Mouse (Mus musculus) heart, embryonic 10.5 days (tissue): ENCODE measurements around the gene Mpg. TPM values are rescaled to one million over a fixed set of nuclear protein-coding genes. Genes with fewer than 3 reads are reported as not detected.

Experiments used
- DNase-seq: peaks from one replicate; pipeline ENCODE4 v3.0.0-alpha.2; 2017; ENCODE audit warnings: low spot score
- H3K27ac ChIP-seq: fragments of 300-500 bp; sonication (generic); 2 replicates; pipeline ENCODE4 v1.5.1; 2016; ENCODE audit warnings: mild to moderate bottlenecking
- H3K27me3 ChIP-seq: fragments of 300-500 bp; sonication (generic); 2 replicates; pipeline ENCODE4 v1.6.1; 2016; ENCODE audit warnings: mild to moderate bottlenecking; ENCODE audit not compliant: poor library complexity, insufficient read depth, severe bottlenecking
- H3K36me3 ChIP-seq: fragments of 300-500 bp; sonication (generic); 2 replicates; pipeline ENCODE4 v1.6.1; 2016; ENCODE audit warnings: mild to moderate bottlenecking, moderate library complexity
- H3K4me1 ChIP-seq: fragments of 300-500 bp; sonication (generic); 2 replicates; pipeline ENCODE4 v1.6.1; 2016; ENCODE audit warnings: mild to moderate bottlenecking
- H3K4me3 ChIP-seq: fragments of 300-500 bp; sonication (generic); 2 replicates; pipeline ENCODE4 v1.5.1; 2016; ENCODE audit warnings: mild to moderate bottlenecking, moderate library complexity
- H3K9me3 ChIP-seq: fragments of 300-500 bp; sonication (generic); 2 replicates; pipeline ENCODE4 v1.6.1; 2016; ENCODE audit warnings: mild to moderate bottlenecking, moderate library complexity
- WGBS: fragments of 180-500 bp; shearing (Covaris S2); methylation state at CpG from one replicate; pipeline ENCODE4 v1.1.7; 2016; 5-methylcytosine and 5-hydroxymethylcytosine counted together
- polyA plus RNA-seq: library from polyadenylated mRNA; unstranded; fragments of >200 nt; fragmentation: Nextera tagmentation; extraction: Ambion mirVana; gene quantifications from 2 replicates; pipeline ENCODE4 v1.2.1, GENCODE M21; 2016

Mpg gene
- 21.3 and 26.3 TPM in 2 replicates for polyA plus RNA-seq

DNA sequence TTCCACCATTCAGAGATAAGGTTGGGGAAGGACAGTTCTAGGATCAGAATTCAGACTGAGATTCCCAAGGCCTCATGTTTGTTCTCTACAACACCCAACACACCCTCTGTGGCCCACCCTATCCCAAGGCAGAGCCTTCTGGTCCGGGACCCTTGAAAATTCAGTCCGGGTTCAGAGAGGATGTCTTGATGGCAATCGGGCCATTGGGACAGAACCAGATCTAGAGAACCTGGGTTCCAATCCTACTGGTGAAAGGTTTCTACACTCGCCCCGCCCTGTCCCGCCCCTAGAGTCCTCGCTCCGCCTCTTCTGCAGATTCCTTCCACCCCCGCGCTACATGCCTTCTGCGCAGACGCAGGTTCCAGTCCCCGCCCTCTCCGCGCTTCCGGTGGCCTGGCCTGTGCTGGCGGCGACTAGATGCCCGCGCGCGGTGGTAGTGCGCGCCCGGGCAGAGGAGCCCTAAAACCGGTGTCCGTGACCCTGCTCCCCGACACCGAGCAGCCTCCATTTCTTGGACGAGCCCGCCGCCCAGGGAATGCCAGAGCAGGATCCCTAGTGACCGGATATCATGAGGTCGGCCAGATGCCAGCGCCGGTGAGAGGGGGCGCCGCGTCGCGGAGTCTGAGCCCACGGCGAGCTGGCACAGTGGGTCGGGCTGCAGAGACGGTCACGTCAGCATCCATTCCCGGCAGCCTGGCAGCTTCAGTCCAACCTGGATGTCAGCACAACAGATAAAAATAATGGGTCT, at the start of gene Mpg:
Gene Mpg, plus strand, starts transcription at position 382 of the 748 bp plus-strand sequence.
- peak; percentile 95 for DNase-seq
- Histone ChIP-seq H3K9me3 (no peaks in the 10 kb centered on the region), H3K4me3 (peak within 1 kb of the TSS; percentile 71), H3K27ac (peak within 1 kb of the TSS; percentile 93), H3K36me3 (peaks cover 32% of the 10 kb centered on the region), H3K4me1 (peaks cover 59% of the 10 kb centered on the region), H3K27me3 (0 out of 2 replicates have a peak, but pooled peaks cover 5% of the 10 kb centered on the region)
- 3% methylated on average over 47 of the region's 47 CpGs for WGBS

- peak; percentile 51 for DNase-seq
- Histone ChIP-seq H3K27me3 (peaks cover 5% of the 10 kb centered on the region; the same call in 1 of the 2 replicates), H3K4me1 (no peaks in the 10 kb centered on the region), H3K9me3 (no peaks in the 10 kb centered on the region), H3K4me3 (no peak overlapping the region), H3K27ac (no peak overlapping the region), H3K36me3 (no peaks in the 10 kb centered on the region)
- 73% methylated on average over 1 of the region's 1 CpGs for WGBS
Observed at GRCm38 (mm10) chr11:32178506-32178905, 47.8 kb upstream of the Mpg start.

GRCm38 (mm10) chr11:32181246-32181645, 45.1 kb upstream of the Mpg start:
- peaks cover 5% of the 10 kb centered on the region for H3K27me3 ChIP-seq
- no peaks in the 10 kb centered on the region for H3K4me1 ChIP-seq
- H3K9me3 ChIP-seq, result no peaks in the 10 kb centered on the region
- no peak overlapping the region for H3K4me3 ChIP-seq
- H3K27ac ChIP-seq, result no peak overlapping the region
- WGBS, result 77% methylated on average over 4 of the region's 4 CpGs
- no peaks in the 10 kb centered on the region for H3K36me3 ChIP-seq
- peak; percentile 54 for DNase-seq

DNA sequence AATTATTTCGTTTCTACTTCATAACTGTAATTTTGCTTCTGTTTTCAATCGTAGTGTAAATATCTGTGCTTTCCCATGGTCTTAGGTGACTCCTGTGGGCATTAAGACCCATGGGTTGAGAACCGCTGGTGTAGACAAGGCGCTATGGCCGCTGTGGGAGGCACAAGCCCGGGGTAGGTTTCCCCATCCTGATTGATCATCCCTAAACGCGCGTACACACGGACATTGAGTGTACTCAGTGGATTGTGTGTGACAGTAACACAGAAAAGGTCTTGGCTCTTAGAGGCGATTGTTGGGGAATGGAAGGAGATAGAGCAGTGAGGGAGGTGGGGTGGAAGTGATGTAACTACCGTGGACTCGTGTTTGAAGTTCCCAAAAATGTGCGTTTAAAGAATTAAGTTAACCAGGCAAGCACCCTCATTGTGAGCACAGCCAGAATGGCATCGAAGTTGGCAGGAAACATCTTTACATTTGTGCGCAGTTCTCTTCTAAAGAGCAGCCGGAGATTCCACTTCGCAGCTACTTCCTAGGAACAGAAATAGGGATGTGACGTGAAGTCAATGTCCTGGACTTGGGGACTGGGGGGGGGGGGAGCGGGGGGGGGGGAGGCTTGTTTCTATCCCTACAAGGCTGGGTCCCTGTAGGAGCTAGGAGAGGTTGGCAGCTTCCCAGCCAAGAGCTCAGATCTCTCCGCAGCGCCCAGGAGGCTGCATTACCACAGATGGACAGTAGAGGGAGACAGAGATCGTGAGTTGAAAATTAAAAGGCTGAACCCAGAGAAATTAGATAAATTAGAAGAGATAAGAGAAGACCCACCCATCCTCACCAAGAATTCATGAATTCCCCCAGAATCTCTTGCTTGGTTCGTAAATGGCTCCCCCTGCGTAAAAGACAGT, 44.1 kb upstream of the Mpg start:
- WGBS, result 47% methylated on average over 24 of the region's 25 CpGs

GRCm38 (mm10) chr11:32184469-32184868, 41.8 kb upstream of the Mpg start:
- no peaks in the 10 kb centered on the region for H3K36me3 ChIP-seq
- WGBS, result 87% methylated on average over 8 of the region's 8 CpGs
- peak; percentile 45 for DNase-seq
- H3K4me3 ChIP-seq, result no peak overlapping the region
- H3K27ac ChIP-seq, result no peak overlapping the region
- peaks cover 5% of the 10 kb centered on the region for H3K27me3 ChIP-seq
- no peaks in the 10 kb centered on the region for H3K4me1 ChIP-seq
- no peaks in the 10 kb centered on the region for H3K9me3 ChIP-seq

More for the DNA sequence above, 44.1 kb upstream of the Mpg start:
- H3K27me3 ChIP-seq, result peaks cover 5% of the 10 kb centered on the region
- H3K4me3 ChIP-seq, result no peak overlapping the region
- H3K4me1 ChIP-seq, result no peaks in the 10 kb centered on the region
- H3K27ac ChIP-seq, result no peak overlapping the region
- DNase-seq, result peak; percentile 76
- no peaks in the 10 kb centered on the region for H3K9me3 ChIP-seq
- H3K36me3 ChIP-seq, result no peaks in the 10 kb centered on the region

- peaks cover 15% of the 10 kb centered on the region for H3K27me3 ChIP-seq
- no peaks in the 10 kb centered on the region for H3K9me3 ChIP-seq
- no peaks in the 10 kb centered on the region for H3K36me3 ChIP-seq
- DNase-seq, result no peak
- H3K4me1 ChIP-seq, result peaks cover 12% of the 10 kb centered on the region
- no peak overlapping the region for H3K4me3 ChIP-seq
- no peak overlapping the region for H3K27ac ChIP-seq
- WGBS, result 79% methylated on average over 3 of the region's 3 CpGs
Observed at GRCm38 (mm10) chr11:32186031-32186430, 40.3 kb upstream of the Mpg start.

DNA sequence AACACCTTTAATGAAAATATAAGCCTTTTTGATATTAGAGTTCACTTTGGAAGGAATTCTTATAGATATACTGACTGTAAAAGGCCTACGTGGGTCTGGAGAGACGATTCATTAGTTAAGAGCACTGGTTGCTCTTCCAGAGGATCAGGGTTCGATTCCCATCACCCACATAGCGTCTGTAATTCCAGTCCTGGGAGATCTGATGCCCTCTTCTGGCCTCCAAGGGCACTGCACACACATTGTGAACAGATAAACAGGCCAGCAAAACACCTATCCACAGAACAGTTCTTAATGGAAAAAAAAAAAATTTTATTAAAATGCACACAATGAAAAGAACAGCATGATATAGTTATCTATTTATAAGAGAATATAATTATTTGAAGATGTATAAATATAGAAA, 39.0 kb upstream of the Mpg start:
- no peak overlapping the region for H3K27ac ChIP-seq
- no peaks in the 10 kb centered on the region for H3K9me3 ChIP-seq
- H3K4me3 ChIP-seq, result no peak overlapping the region
- WGBS, result 85% methylated on average over 4 of the region's 4 CpGs
- H3K27me3 ChIP-seq, result peaks cover 10% of the 10 kb centered on the region
- peaks cover 16% of the 10 kb centered on the region for H3K4me1 ChIP-seq
- DNase-seq, result no peak
- H3K36me3 ChIP-seq, result no peaks in the 10 kb centered on the region

GRCm38 (mm10) chr11:32188881-32189280, 37.4 kb upstream of the Mpg start:
- no peak overlapping the region for H3K4me3 ChIP-seq
- no peaks in the 10 kb centered on the region for H3K36me3 ChIP-seq
- H3K27ac ChIP-seq, result no peak overlapping the region
- peak; percentile 70 for DNase-seq
- peaks cover 16% of the 10 kb centered on the region for H3K4me1 ChIP-seq
- H3K27me3 ChIP-seq, result peaks cover 14% of the 10 kb centered on the region
- no peaks in the 10 kb centered on the region for H3K9me3 ChIP-seq
- WGBS, result 83% methylated on average over 12 of the region's 12 CpGs

DNA sequence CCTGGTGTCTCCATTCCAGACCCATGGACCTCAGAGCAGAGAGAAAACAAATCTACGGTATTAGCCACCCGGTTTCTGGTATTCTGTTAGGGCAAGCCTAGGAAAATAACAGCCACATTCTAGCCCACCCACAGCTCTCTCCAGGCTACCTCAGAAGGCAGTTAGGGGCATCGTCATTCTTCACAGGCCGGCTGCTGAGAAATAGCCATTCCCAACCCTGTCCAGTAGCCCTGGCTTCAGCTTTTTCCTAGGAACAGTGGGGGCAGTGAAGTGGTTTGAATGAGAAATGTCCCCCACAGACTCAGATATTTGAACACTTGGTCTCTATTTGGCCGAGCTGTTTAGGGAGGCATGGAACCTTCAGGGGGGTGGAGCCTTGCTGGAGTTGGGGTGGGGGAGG, 36.9 kb upstream of the Mpg start:
- Histone ChIP-seq H3K4me1 (peaks cover 16% of the 10 kb centered on the region), H3K4me3 (no peak overlapping the region), H3K27me3 (peaks cover 16% of the 10 kb centered on the region), H3K27ac (no peak overlapping the region), H3K9me3 (no peaks in the 10 kb centered on the region), H3K36me3 (no peaks in the 10 kb centered on the region)
- DNase-seq, result peak; percentile 52
- WGBS, result 63% methylated on average over 5 of the region's 5 CpGs

- peaks cover 23% of the 10 kb centered on the region; the same call in 1 of the 2 replicates for H3K27me3 ChIP-seq
- no peak overlapping the region for H3K27ac ChIP-seq
- no peaks in the 10 kb centered on the region for H3K36me3 ChIP-seq
- peak; percentile 68 for DNase-seq
- no peaks in the 10 kb centered on the region for H3K9me3 ChIP-seq
- no peak overlapping the region for H3K4me3 ChIP-seq
- peaks cover 17% of the 10 kb centered on the region for H3K4me1 ChIP-seq
- 83% methylated on average over 9 of the region's 9 CpGs for WGBS
Observed at GRCm38 (mm10) chr11:32190119-32190518, 36.2 kb upstream of the Mpg start.

DNA sequence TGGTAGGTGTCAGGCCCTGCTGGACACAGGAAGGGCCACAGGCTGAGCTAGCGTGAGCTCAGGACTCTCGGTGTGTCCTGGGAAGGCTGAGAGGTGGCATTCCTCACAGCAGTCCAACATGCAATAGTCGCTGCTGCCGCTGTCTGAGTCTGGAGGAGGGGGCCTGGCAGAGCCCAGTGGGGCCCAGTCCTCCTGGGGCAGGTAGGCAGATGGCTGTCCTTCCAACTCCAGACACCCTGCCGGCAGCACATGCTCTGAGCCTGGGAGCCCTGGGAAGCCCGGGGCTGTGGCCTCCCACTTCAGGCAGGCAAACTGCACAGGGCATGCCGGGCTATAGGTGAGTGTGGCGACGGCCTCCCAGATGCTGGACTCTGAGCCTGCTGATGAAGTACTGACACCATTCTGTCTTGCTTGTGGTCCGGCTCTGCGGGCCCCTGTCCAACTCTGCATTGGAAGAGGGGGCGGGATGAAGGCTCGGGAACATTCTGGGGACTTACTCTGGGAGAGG, 35.6 kb upstream of the Mpg start:
- H3K4me1 ChIP-seq, result peaks cover 22% of the 10 kb centered on the region
- no peaks in the 10 kb centered on the region for H3K9me3 ChIP-seq
- H3K27ac ChIP-seq, result 0 out of 2 replicates have a peak overlapping the region, but pooled peaks have one; percentile 38
- no peaks in the 10 kb centered on the region for H3K36me3 ChIP-seq
- DNase-seq, result peak; percentile 74
- H3K27me3 ChIP-seq, result peaks cover 27% of the 10 kb centered on the region; the same call in 1 of the 2 replicates
- no peak overlapping the region for H3K4me3 ChIP-seq
- whole genome bisulfite sequencing, result 65% methylated on average over 13 of the region's 13 CpGs

GRCm38 (mm10) chr11:32193156-32193555, 33.1 kb upstream of the Mpg start:
- 87% methylated on average over 10 of the region's 10 CpGs for WGBS
- peaks cover 33% of the 10 kb centered on the region for H3K4me1 ChIP-seq
- no peaks in the 10 kb centered on the region for H3K36me3 ChIP-seq
- no peaks in the 10 kb centered on the region for H3K9me3 ChIP-seq
- no peak overlapping the region for H3K4me3 ChIP-seq
- DNase-seq, result peak; percentile 55
- H3K27me3 ChIP-seq, result peaks cover 34% of the 10 kb centered on the region; the same call in 1 of the 2 replicates
- no peak overlapping the region for H3K27ac ChIP-seq
